Mouse (Mus musculus) mesoderm, embryonic 11.5 days (tissue): ENCODE results near the gene Slco2b1.
"Not testable (repeated sequence)": the region's sequence is repeated elsewhere in the genome, so short reads cannot be mapped to it uniquely, and the experiment has no call there.

Experiments
- DNase-seq: peaks from one replicate; pipeline ENCODE4 v3.0.0-alpha.2; 2012; ENCODE audit warnings: low read depth, low spot score

The Slco2b1 gene

GRCm38 (mm10) chr7:99711166-99711565, at the start of gene Slco2b1:
Slco2b1 (minus strand) TSS chr7:99711340.
- no peak for DNase-seq

GRCm38 (mm10) chr7:99739276-99739675, 28.1 kb upstream of the Slco2b1 start:
- no peak for DNase-seq

GRCm38 (mm10) chr7:99735491-99735890, 24.4 kb upstream of the Slco2b1 start:
- DNase-seq: not testable (repeated sequence)

GRCm38 (mm10) chr7:99734612-99735011, 23.5 kb upstream of the Slco2b1 start:
- no peak for DNase-seq

GRCm38 (mm10) chr7:99729973-99730372, 18.8 kb upstream of the Slco2b1 start, which contains the start of gene Olfr520:
Olfr520 (plus strand) TSS chr7:99730273.
- no peak for DNase-seq

- DNase-seq: no peak
Observed at GRCm38 (mm10) chr7:99716536-99716935, 5.4 kb upstream of the Slco2b1 start.

- no peak for DNase-seq
Observed at GRCm38 (mm10) chr7:99712431-99712830, 1.3 kb upstream of the Slco2b1 start.

GRCm38 (mm10) chr7:99710476-99710875, 664 bp downstream of the Slco2b1 start:
- peak; percentile 53 for DNase-seq

GRCm38 (mm10) chr7:99709992-99710391, 1.1 kb downstream of the Slco2b1 start:
- no peak for DNase-seq

- DNase-seq: no peak
Observed at GRCm38 (mm10) chr7:99708750-99709149, 2.4 kb downstream of the Slco2b1 start.

GRCm38 (mm10) chr7:99708301-99708721, 2.8 kb downstream of the Slco2b1 start:
- no peak for DNase-seq

- DNase-seq: no peak
Observed at GRCm38 (mm10) chr7:99707671-99708070, 3.5 kb downstream of the Slco2b1 start.

- DNase-seq: no peak
Observed at GRCm38 (mm10) chr7:99707038-99707595, 4.0 kb downstream of the Slco2b1 start.

- DNase-seq: no peak
Observed at GRCm38 (mm10) chr7:99706341-99707037, 4.7 kb downstream of the Slco2b1 start.

- DNase-seq: no peak
Observed at GRCm38 (mm10) chr7:99704736-99705519, 6.2 kb downstream of the Slco2b1 start.

GRCm38 (mm10) chr7:99702201-99702600, 8.9 kb downstream of the Slco2b1 start:
- DNase-seq: no peak

- no peak for DNase-seq
Observed at GRCm38 (mm10) chr7:99700641-99701040, 10.5 kb downstream of the Slco2b1 start.

GRCm38 (mm10) chr7:99699709-99700151, 11.4 kb downstream of the Slco2b1 start:
- DNase-seq: no peak

GRCm38 (mm10) chr7:99699106-99699505, 12.0 kb downstream of the Slco2b1 start:
- DNase-seq: no peak

GRCm38 (mm10) chr7:99698576-99698975, 12.6 kb downstream of the Slco2b1 start:
- DNase-seq: no peak

- DNase-seq: no peak
Observed at GRCm38 (mm10) chr7:99695471-99696057, 15.6 kb downstream of the Slco2b1 start.

GRCm38 (mm10) chr7:99694424-99694823, 16.7 kb downstream of the Slco2b1 start:
- DNase-seq: not testable (repeated sequence)
